Mouse (Mus musculus): ENCODE results near the gene Kng2.

DNA sequence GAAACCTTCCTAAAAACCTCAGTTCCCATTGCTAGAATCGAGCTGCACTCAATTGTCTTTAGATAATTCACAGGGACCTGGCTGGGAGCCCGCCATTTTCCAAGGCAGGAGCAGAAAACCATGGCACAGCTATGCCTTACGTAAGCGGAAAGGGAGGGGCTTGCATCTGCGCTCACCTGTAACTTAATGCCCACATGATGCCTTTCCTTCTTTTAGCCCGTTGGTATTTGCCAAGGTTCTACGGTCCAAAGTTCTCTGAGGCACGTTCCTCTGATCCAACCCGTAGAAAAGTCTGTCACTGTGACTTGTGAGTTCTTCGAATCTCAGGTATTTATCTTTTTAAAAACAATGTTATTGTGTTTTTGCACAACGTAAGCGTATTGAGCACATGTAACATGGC lies 91.7 kb downstream of the Kng2 start:
- no peak for TF ChIP-seq CTCF (IDR thresholded peaks at IDR 0.05; ENCODE audit: low read depth, low read length)
- TF ChIP-seq POLR2A (IDR thresholded peaks at IDR 0.05; ENCODE audit: borderline replicate concordance, low read depth, low read length), result no peak

Measured in bone marrow macrophage, adult 2 months (primary cell).